Mouse (Mus musculus) right cerebral cortex, postnatal 25 days (tissue): ENCODE results near the gene Krt82.

Source experiments
- DNase-seq: peaks from one replicate; pipeline ENCODE4 v3.0.0; 2022

The Krt82 gene

DNA sequence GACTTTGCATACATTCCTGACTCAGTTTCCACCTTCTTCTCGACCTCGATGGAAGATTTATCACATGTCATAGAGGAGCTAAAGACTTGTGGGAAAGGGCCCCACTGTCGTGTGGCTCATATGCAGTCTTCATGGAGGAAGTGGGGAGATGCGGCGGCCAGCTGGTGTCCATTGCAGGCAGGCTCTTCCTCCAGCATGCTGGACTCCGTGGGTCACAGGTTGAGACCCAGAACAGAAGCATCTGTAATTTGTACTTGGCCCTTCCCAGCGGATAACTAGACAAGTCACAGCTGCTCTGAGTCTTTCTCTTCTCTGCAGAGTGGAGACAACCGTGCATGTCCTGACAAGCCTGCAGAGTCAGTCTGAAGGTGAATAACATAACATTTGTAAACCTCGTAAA, 42.2 kb downstream of the Krt82 start:
- DNase-seq: no peak

DNA sequence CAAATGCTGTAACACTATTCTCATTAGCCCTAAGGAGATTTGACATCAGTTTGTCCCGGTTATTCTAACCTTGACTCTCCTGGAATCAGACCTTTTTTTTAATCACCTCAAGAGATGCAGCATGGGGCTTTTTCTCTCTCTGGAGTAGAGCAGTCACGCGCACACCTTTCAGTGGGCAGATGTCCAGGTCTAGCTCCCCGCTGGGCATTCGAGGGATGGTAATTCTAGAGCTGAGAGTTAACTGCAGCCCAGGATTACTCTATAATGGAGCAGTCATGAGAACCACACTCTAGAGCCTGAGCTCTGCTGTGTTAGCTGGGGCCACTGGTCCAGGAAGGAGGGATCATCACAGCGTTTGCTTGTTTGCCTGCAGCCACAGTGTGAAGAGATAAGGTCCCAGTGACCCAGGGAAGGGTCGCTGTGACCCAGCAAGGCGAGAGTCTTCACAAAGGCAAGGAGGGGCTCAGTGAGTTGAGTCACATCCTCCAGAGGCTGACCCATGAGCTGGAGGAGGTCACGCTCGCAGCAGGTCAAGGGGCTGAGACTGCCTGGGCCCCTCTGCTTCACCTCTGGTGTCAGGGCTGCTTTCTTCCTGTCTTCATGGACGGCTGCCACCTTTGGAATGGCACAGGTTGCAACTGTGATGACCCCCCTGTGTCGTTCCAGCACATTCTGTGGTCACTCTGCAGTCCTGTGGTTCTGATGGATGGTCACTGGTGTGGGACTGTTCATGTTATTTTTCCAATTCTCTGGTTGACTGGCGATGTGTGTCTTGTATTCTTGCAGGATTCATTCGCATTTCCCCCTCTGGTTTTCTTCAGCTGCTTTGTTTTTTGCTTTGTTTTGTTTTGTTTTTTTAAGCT, 43.3 kb downstream of the Krt82 start:
- DNase-seq: no peak

DNA sequence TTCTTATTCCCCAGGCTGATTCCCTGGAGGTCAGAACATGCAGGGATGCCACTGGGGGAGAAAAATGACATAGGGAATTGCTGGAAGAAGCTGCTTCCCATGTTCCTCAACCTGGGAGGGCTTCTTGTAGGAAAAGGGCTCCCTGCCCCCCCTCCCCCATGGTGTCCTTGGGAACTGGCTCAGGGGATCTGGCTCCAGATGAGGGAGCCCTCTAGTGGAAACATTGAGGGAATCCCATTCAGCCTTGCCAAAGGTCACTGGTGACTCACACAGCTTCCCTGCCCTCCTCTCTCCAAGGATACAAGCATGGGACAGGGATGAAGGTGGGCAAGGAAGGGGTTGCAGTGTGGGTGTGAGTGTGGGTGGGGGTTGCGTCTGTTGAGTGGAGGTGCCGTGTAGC, 53.3 kb downstream of the Krt82 start:
- no peak for DNase-seq

DNA sequence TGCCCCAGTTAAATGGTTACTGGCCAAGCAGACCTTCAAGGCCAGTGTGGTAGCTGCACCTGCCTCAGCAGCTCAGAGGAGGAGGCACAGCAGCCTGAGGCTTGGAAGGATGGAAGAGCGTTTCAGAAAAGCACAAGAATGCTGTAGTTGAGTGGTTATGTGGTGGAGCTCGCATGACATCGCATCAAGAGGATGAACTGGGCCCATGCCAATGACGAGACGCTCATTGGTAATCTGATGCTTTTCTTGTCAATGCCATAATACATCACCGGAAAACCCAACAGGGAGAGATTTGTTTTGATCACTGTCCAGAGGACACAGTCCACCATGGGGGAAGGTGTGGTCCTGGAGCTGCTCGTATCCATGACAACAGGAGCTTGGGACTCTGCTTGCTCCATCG, 55.2 kb downstream of the Krt82 start:
- DNase-seq: no peak

DNA sequence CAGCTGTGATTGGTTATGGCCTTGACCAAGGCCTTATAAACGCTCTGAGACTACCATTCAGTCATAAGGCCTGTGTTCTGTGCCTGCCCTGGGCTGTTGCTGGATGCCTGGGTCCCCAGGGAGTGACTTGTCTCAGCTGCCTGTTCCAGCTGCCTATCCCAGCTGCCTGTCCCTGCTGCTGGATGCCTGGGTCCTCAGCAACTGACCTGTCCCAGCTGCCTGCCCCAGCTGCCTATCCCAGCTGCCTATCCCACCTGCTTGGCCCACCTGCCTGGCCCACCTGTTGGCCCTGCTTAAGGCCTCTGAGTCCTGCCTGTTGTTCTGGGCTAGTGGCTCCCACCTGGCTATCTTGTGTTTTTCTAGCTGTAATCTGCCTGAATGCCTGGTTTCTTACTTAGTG, 56.3 kb downstream of the Krt82 start:
- no peak for DNase-seq

DNA sequence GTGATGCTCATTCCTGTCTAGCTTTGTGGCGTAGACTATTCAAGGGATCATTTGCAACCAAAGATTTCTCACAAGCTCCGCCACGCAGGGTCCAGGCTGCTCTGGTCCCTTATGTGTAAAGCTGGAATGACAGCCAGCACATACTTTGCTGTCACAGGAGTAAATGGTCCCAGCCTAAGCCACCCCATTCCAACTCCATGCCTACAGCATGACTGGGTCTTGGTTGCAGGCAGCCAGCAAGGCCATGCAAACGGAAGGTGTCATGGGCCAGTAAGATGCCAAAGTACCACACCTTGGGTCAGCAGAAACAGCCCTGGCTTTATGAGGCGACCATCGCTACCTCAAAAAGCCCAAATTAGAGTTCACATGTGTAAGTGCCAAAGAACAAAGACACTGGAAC, 56.8 kb downstream of the Krt82 start:
- DNase-seq: no peak

- DNase-seq: no peak
These were observed 57.7 kb downstream of the Krt82 start for GRCm38 (mm10) chr15:101492718-101493117.

DNA sequence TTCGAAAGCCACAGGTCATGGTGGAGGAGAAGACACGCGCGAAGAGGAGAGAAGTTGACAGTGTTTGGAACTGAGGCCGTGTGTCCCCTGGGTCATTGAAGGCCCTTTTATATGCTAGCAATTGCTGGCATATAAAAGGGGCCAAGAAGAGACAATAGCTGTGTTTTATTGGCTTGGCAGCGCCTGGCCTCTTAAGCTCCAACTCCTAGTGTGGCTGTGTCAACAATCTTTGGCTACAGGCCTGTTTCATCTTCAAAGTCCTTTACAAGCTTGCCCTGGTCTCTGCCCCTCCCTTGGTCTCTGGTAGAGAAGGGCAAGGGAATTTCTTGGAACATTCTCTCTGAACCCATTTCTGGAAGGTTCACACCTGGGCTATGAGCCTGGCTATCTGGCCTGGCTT, 59.0 kb downstream of the Krt82 start, which contains the start of gene Krt83:
Krt83 (minus strand) TSS at position 82 of the 400 bp plus-strand sequence.
- DNase-seq: no peak
